Mouse (Mus musculus): ENCODE results near the gene Btk. TPM values are rescaled to one million over a fixed set of nuclear protein-coding genes. Genes with fewer than 3 reads are reported as not detected.

The Btk gene
- total and polyA plus RNA-seq, 3 experiments, result 16.2 to 53.4 (median 38.1) TPM

DNA sequence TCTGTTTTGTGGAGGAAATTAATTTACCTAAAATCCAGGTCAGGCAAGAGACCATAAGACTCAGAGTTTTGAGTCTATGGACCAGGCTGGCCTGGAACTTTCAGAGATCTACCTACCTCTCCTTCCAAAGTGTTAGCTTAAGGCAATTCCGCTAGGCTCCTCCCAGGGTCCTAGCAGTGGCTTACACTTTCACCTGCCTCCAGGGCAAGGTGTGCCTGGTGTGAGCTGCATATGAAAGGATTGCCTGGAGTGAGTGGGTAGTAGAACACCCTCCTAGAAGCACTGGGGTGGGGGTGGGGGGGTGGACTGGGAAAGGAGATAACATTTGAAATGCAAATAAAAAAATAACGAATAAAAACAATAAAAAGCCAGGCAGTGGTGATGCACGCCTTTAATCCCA, 38.3 kb upstream of the Btk start:
- Histone ChIP-seq H3K4me2 (ENCODE audit: insufficient read depth, low read depth, poor library complexity, severe bottlenecking) (no peak overlapping the region), H3K27ac (ENCODE audit: insufficient read depth, low read depth) (no peak overlapping the region), H3K9ac (ENCODE audit: insufficient read depth, low read depth) (no peak overlapping the region), H3K4me3 (replicated peaks in 1 of 3; ENCODE audit: low read depth in 2 of 3, low read length in 2 of 3, poor library complexity in 1 of 3) (no peak overlapping the region), H3K79me2 (replicated peaks; ENCODE audit: control insufficient read depth, extremely low read depth, insufficient read depth, poor library complexity, severe bottlenecking) (no peaks in the 10 kb centered on the region), H3K36me3 (replicated peaks in 1 of 2; ENCODE audit: control insufficient read depth in 1 of 2, insufficient read depth in 1 of 2, low read length in 1 of 2) (no peaks in the 10 kb centered on the region), H3K9me3 (replicated peaks; ENCODE audit: low read length) (no peaks in the 10 kb centered on the region), H3K27me3 (replicated peaks) (no peaks in the 10 kb centered on the region), H3K4me1 (ENCODE audit: control insufficient read depth in 1 of 2, insufficient read depth in 2 of 2) (no peaks in the 10 kb centered on the region)
- TF ChIP-seq UBTF (IDR thresholded peaks at IDR 0.05; ENCODE audit: low read depth, low read length) (no peak), ZMIZ1 (IDR thresholded peaks at IDR 0.05; ENCODE audit: low read depth, low read length) (no peak), MEF2A (IDR thresholded peaks at IDR 0.05; ENCODE audit: borderline replicate concordance, low read depth, low read length) (no peak)
- dilution Hi-C loops (cut with MboI; ENCODE audit: extremely low pct_ligation_motif_present, extremely low pct_unique_long_range_greater_than_20kb, low sequenced_read_pairs) (no loop called here), in situ Hi-C loops (cut with MboI; ENCODE audit: low pct_ligation_motif_present, low pct_unique_long_range_greater_than_20kb, low sequenced_read_pairs) (no loop called here)
- DNase-seq (ENCODE audit: extremely low read depth), result no peak

DNA sequence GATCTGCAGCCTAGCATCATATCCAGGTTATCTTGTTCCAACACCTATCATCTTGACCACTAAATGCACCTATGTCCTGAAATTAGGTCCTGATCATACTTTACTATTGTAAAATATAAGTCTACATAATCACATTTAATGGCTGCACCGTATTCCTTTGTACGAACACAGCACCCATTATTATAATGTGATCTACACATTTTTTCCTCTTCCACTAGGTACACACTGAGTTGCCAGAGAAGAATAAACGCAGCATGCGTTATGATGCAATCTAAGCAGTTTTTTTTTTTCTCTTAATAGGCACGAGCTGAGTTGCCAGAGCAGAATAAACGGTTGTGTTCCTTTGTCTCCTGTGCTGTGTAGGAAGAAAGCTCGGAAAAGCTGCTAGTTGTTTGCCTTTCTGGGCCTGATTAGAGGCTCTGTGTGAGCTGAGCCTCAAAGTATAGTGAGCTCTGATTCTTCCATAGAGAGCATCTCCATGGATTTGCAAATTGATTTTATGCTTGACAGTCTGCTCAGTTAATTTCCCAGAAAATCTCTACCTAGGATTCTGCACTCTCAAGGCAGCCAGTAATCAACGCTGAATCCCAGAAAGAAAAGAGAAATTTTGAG, 37.0 kb upstream of the Btk start:
- H3K4me3 ChIP-seq (replicated peaks in 1 of 3; ENCODE audit: low read depth in 2 of 3, low read length in 2 of 3, poor library complexity in 1 of 3), result no peak overlapping the region
- H3K9ac ChIP-seq (ENCODE audit: insufficient read depth, low read depth), result no peak overlapping the region
- H3K27ac ChIP-seq (ENCODE audit: insufficient read depth, low read depth), result no peak overlapping the region
- no peaks in the 10 kb centered on the region for H3K27me3 ChIP-seq (replicated peaks)
- no peaks in the 10 kb centered on the region for H3K36me3 ChIP-seq (replicated peaks in 1 of 2; ENCODE audit: control insufficient read depth in 1 of 2, insufficient read depth in 1 of 2, low read length in 1 of 2)
- TF ChIP-seq CTCF (conservative IDR thresholded peaks at IDR 0.05 in 1 of 2, IDR thresholded peaks at IDR 0.05 in 1 of 2; ENCODE audit: low read depth in 2 of 2, low read length in 2 of 2) (no peak), POLR2AphosphoS2 (IDR thresholded peaks at IDR 0.05; ENCODE audit: low read depth, low read length) (no peak), TBP (conservative IDR thresholded peaks at IDR 0.05; ENCODE audit: low read depth, low read length) (no peak), CHD2 (IDR thresholded peaks at IDR 0.05; ENCODE audit: low read length) (no peak), KAT2A (IDR thresholded peaks at IDR 0.05; ENCODE audit: insufficient replicate concordance, low read length) (no peak), MAFK (IDR thresholded peaks at IDR 0.05; ENCODE audit: insufficient replicate concordance, low read length) (no peak), TCF12 (IDR thresholded peaks at IDR 0.05; ENCODE audit: low read depth, low read length) (no peak)
- H3K4me2 ChIP-seq (ENCODE audit: insufficient read depth, low read depth, poor library complexity, severe bottlenecking), result no peak overlapping the region
- H3K9me3 ChIP-seq (replicated peaks; ENCODE audit: low read length), result no peaks in the 10 kb centered on the region
- in situ Hi-C loops (cut with MboI; ENCODE audit: low pct_ligation_motif_present, low pct_unique_long_range_greater_than_20kb, low sequenced_read_pairs), result no loop called here
- dilution Hi-C loops (cut with MboI; ENCODE audit: extremely low pct_ligation_motif_present, extremely low pct_unique_long_range_greater_than_20kb, low sequenced_read_pairs), result no loop called here
- no peak for DNase-seq (ENCODE audit: extremely low read depth)
- no peaks in the 10 kb centered on the region for H3K79me2 ChIP-seq (replicated peaks; ENCODE audit: control insufficient read depth, extremely low read depth, insufficient read depth, poor library complexity, severe bottlenecking)
- no peaks in the 10 kb centered on the region for H3K4me1 ChIP-seq (ENCODE audit: control insufficient read depth in 1 of 2, insufficient read depth in 2 of 2)

DNA sequence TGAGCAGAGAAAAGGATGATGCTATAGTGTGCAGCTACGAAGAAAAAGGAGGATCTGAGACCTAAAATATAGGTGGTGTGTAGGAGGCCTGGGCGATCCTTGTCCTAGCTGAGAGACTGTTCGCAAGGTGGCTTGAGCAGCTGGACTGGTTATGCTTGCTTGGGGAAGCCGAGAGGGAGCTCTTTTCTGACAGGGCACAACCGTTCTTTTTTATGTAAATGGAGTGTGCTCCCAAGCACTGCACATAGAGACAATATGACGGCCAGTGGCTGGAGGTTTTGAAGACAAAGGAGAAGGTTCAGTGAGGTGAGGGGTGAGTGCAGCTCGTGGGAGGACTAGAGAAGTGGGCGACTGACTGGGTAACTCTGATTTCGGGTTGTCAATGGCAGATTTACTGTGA, 36.3 kb upstream of the Btk start:
- Histone ChIP-seq H3K79me2 (replicated peaks; ENCODE audit: control insufficient read depth, extremely low read depth, insufficient read depth, poor library complexity, severe bottlenecking) (no peaks in the 10 kb centered on the region), H3K27ac (ENCODE audit: insufficient read depth, low read depth) (no peak overlapping the region), H3K4me3 (replicated peaks in 1 of 3; ENCODE audit: low read depth in 2 of 3, low read length in 2 of 3, poor library complexity in 1 of 3) (no peak overlapping the region), H3K9me3 (replicated peaks; ENCODE audit: low read length) (no peaks in the 10 kb centered on the region), H3K4me2 (ENCODE audit: insufficient read depth, low read depth, poor library complexity, severe bottlenecking) (no peak overlapping the region), H3K36me3 (replicated peaks in 1 of 2; ENCODE audit: control insufficient read depth in 1 of 2, insufficient read depth in 1 of 2, low read length in 1 of 2) (no peaks in the 10 kb centered on the region), H3K27me3 (replicated peaks) (no peaks in the 10 kb centered on the region), H3K9ac (ENCODE audit: insufficient read depth, low read depth) (no peak overlapping the region), H3K4me1 (ENCODE audit: control insufficient read depth in 1 of 2, insufficient read depth in 2 of 2) (no peaks in the 10 kb centered on the region)
- dilution Hi-C loops (cut with MboI; ENCODE audit: extremely low pct_ligation_motif_present, extremely low pct_unique_long_range_greater_than_20kb, low sequenced_read_pairs), result no loop called here
- DNase-seq (ENCODE audit: extremely low read depth), result no peak
- TF ChIP-seq USF1 (IDR thresholded peaks at IDR 0.05; ENCODE audit: low read depth, low read length), result no peak
- no peak for TF ChIP-seq POLR2A (IDR thresholded peaks at IDR 0.05; ENCODE audit: low read depth, low read length)
- no peak for TF ChIP-seq BHLHE40 (IDR thresholded peaks at IDR 0.05; ENCODE audit: low read depth, low read length)
- TF ChIP-seq NELFE (IDR thresholded peaks at IDR 0.05; ENCODE audit: low read depth, low read length), result no peak
- no peak for TF ChIP-seq GABPA (IDR thresholded peaks at IDR 0.05; ENCODE audit: insufficient replicate concordance, low read depth, low read length)
- no peak for TF ChIP-seq CHD1 (IDR thresholded peaks at IDR 0.05; ENCODE audit: low read depth, low read length)
- no peak for TF ChIP-seq KAT2A (IDR thresholded peaks at IDR 0.05; ENCODE audit: insufficient replicate concordance, low read length)
- TF ChIP-seq ZNF384 (IDR thresholded peaks at IDR 0.05; ENCODE audit: low read depth, low read length), result no peak
- no peak for TF ChIP-seq SMC3 (IDR thresholded peaks at IDR 0.05; ENCODE audit: low read depth, low read length)
- TF ChIP-seq EP300 (IDR thresholded peaks at IDR 0.05; ENCODE audit: low read length), result no peak
- in situ Hi-C loops (cut with MboI; ENCODE audit: low pct_ligation_motif_present, low pct_unique_long_range_greater_than_20kb, low sequenced_read_pairs), result no loop called here
